Mouse (Mus musculus) ES-E14 (cell line): Measurements from ENCODE around the gene Kcnd3. TPM values are rescaled to one million over a fixed set of nuclear protein-coding genes. Genes with fewer than 3 reads are reported as not detected.

Experiments used
- DNase-seq: peaks from one replicate; pipeline ENCODE4 v3.0.0-alpha.2; 2013; ENCODE audit warnings: low read depth, low spot score
- H3K27ac ChIP-seq: 2 replicates; pipeline ENCODE4 v1.5.1; 2012; ENCODE audit warnings: low read depth, mild to moderate bottlenecking, low read length, moderate library complexity, mixed read lengths; ENCODE audit not compliant: poor library complexity, insufficient read depth, severe bottlenecking
- H3K36me3 ChIP-seq: 2 replicates; pipeline ENCODE4 v1.6.1; 2012; ENCODE audit warnings: mild to moderate bottlenecking, low read length, moderate library complexity, mixed read lengths; ENCODE audit not compliant: control insufficient read depth, poor library complexity, insufficient read depth, severe bottlenecking
- H3K4me1 ChIP-seq, 2 experiments: fragments of 150-350 bp in 1 of 2; sonication (generic) in 1 of 2; 2 replicates each; pipeline ENCODE4 v1.6.1; 2012; ENCODE audit warnings: low read length in 2 of 2, mild to moderate bottlenecking in 1 of 2, mixed read lengths in 1 of 2; ENCODE audit not compliant: control insufficient read depth in 2 of 2, insufficient read depth in 2 of 2, poor library complexity in 1 of 2
- H3K4me3 ChIP-seq, 2 experiments: fragments of 150-350 bp in 1 of 2; sonication (generic) in 1 of 2; 2 replicates each; pipeline ENCODE4 v1.5.1; 2012; ENCODE audit warnings: low read length in 2 of 2, low read depth in 1 of 2, mild to moderate bottlenecking in 1 of 2, mixed read lengths in 1 of 2; ENCODE audit not compliant: insufficient read depth in 1 of 2, poor library complexity in 1 of 2, severe bottlenecking in 1 of 2
- H3K9ac ChIP-seq: 2 replicates; pipeline ENCODE4 v1.6.1; 2012; ENCODE audit warnings: low read depth, mild to moderate bottlenecking, low read length, mixed read lengths; ENCODE audit not compliant: poor library complexity, insufficient read depth, severe bottlenecking
- H3K9me3 ChIP-seq: fragments of 150-350 bp; sonication (generic); 2 replicates; pipeline ENCODE4 v1.6.1; 2012; ENCODE audit warnings: low read depth, mild to moderate bottlenecking, low read length; ENCODE audit not compliant: control insufficient read depth, insufficient read depth
- CHD2 ChIP-seq: IDR thresholded peaks from 2 replicates; pipeline ENCODE4 v1.6.1; 2014; ENCODE audit warnings: mild to moderate bottlenecking, low read depth, low read length, inconsistent platforms
- HCFC1 ChIP-seq: IDR thresholded peaks from 2 replicates; pipeline ENCODE4 v1.6.1; 2012; ENCODE audit warnings: low read length, inconsistent platforms, borderline replicate concordance; ENCODE audit not compliant: insufficient read depth
- MAFK ChIP-seq: IDR thresholded peaks from 2 replicates; pipeline ENCODE4 v1.6.1; 2014; ENCODE audit warnings: mild to moderate bottlenecking, low read depth, low read length, inconsistent platforms; ENCODE audit not compliant: insufficient read depth
- ZC3H11A ChIP-seq: IDR thresholded peaks from 2 replicates; pipeline ENCODE4 v1.6.1; 2012; ENCODE audit warnings: low read depth, mild to moderate bottlenecking, inconsistent platforms, low read length, borderline replicate concordance
- ZNF384 ChIP-seq: IDR thresholded peaks from 2 replicates; pipeline ENCODE4 v1.6.1; 2012; ENCODE audit warnings: low read depth, low read length, inconsistent platforms
- in situ Hi-C, 2 experiments: fragments of 600-800 bp; cut with MboI; formaldehyde crosslinking; loops; one replicate each; pipeline ENCODE4 v1.15.1; 2025; ENCODE audit warnings: low sequenced_read_pairs in 2 of 2, inconsistent platforms in 1 of 2; ENCODE audit not compliant: unreplicated experiment in 2 of 2
- total RNA-seq: library from RNA; depleted of rRNA; stranded (reverse); fragments of 300-350 nt; gene quantifications from 2 replicates; pipeline ENCODE4 v1.2.3, GENCODE M21; 2012

Gene Kcnd3
- total RNA-seq, 1 experiment: 0.04 TPM

GRCm38 (mm10) chr3:105663043-105663442 lies 210.9 kb downstream of the Kcnd3 start:
- DNase-seq: no peak
- no peak overlapping the region for H3K4me3 ChIP-seq
- in situ Hi-C loops: no loop called here
- H3K36me3 ChIP-seq: no peaks in the 10 kb centered on the region
- TF ChIP-seq ZC3H11A: no peak
- TF ChIP-seq MAFK: no peak
- no peak for TF ChIP-seq ZNF384
- TF ChIP-seq HCFC1: no peak
- no peak for TF ChIP-seq CHD2
- H3K9me3 ChIP-seq: no peaks in the 10 kb centered on the region
- H3K27ac ChIP-seq: no peak overlapping the region
- H3K9ac ChIP-seq: no peak overlapping the region
- no peaks in the 10 kb centered on the region for H3K4me1 ChIP-seq

DNA sequence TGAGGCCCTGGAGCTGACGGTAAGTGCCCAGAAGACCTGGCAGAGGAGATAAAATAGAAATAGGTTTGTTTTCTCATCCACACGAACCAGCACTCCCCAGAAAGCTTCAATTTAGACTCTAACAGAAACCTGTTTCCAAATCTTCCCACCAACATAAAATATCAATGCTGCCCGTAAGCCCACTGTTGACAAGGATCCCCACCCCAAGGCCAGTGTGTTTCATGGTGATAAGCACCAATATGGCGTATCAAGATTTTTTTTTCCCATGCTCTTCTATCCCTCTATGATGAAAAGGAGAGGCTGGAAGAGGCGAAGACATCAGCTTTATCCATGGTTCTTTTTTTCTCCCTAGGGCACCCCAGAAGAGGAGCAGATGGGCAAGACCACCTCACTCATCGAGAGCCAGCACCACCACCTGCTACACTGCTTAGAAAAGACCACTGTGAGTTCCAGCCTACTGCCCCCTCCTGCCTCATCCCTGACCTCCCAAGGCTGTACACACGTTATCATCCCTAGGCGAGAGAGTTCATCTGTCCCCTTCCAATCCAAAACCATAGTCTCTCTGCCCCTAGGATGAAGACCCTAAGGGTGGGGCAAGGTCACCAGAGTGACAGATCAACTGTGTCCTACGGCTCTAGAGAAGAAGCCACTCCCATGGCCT lies 213.1 kb downstream of the Kcnd3 start:
- Histone ChIP-seq H3K9ac (no peak overlapping the region), H3K4me3 (no peak overlapping the region), H3K27ac (no peak overlapping the region), H3K4me1 (no peaks in the 10 kb centered on the region), H3K9me3 (no peaks in the 10 kb centered on the region), H3K36me3 (no peaks in the 10 kb centered on the region)
- TF ChIP-seq ZNF384: no peak
- no peak for TF ChIP-seq CHD2
- no peak for TF ChIP-seq ZC3H11A
- TF ChIP-seq MAFK: no peak
- TF ChIP-seq HCFC1: no peak
- no peak for DNase-seq
- in situ Hi-C loops: no loop called here

DNA sequence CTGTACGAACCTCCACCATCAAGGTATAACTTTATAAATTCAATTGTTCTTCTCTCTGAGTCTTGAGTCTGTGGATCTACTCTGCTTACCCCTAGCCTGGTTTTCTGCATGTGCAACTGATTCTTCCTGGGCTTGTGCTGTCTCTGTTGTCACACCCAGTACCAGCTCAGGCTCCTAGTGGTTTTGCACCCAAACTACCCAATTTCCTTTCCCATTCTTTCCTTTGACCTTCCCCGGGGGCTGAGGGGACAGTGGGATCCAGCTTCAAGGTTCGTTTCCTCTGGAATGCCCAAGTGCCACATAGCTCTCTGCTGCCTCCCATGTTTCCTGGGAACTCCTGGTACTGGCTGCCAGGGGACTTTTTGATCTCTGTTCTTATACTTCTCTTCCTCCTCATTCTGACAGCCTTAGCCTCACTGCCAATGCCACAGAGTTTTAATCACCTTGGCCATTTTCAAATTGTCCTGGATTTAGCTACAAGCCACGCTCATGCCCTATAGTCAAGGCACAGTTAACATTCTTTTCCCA lies 214.9 kb downstream of the Kcnd3 start:
- no peak overlapping the region for H3K9ac ChIP-seq
- no peak overlapping the region for H3K4me3 ChIP-seq
- no peak overlapping the region for H3K27ac ChIP-seq
- DNase-seq: no peak
- H3K36me3 ChIP-seq: no peaks in the 10 kb centered on the region
- in situ Hi-C loops: no loop called here
- TF ChIP-seq ZC3H11A (no peak), HCFC1 (no peak), CHD2 (no peak), ZNF384 (no peak), MAFK (no peak)
- no peaks in the 10 kb centered on the region for H3K4me1 ChIP-seq
- H3K9me3 ChIP-seq: no peaks in the 10 kb centered on the region

DNA sequence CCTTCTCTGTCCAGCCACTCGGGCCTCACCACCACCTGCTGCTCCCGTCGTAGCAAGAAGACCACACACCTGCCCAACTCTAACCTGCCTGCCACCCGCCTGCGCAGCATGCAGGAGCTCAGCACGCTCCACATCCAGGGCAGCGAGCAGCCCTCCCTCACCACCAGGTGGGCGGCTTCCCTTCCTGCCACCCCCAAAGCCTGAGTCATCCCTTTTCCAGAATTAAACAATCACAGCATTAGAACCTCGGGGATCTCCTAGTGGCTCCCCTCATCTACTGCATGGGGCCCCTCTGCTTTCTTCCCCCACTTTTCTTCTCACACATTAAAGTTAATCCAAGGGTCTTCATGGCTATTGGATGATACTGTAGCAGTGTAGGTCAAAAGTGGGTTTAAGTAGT lies 216.0 kb downstream of the Kcnd3 start:
- TF ChIP-seq ZNF384 (no peak), MAFK (no peak), HCFC1 (no peak), CHD2 (no peak), ZC3H11A (no peak)
- in situ Hi-C loops: no loop called here
- Histone ChIP-seq H3K36me3 (no peaks in the 10 kb centered on the region), H3K9me3 (no peaks in the 10 kb centered on the region), H3K4me3 (no peak overlapping the region), H3K4me1 (no peaks in the 10 kb centered on the region), H3K9ac (no peak overlapping the region), H3K27ac (no peak overlapping the region)
- DNase-seq: no peak
